Mouse (Mus musculus): Measurements from ENCODE around the gene Fam216a.

- TF ChIP-seq CTCF (IDR thresholded peaks at IDR 0.05; ENCODE audit: control insufficient read depth, insufficient read depth, insufficient read length) (no peak), CEBPB (IDR thresholded peaks at IDR 0.05; ENCODE audit: low read depth) (no peak), FOSL1 (IDR thresholded peaks at IDR 0.05; ENCODE audit: insufficient read depth, low read length, poor library complexity, severe bottlenecking) (no peak), MAX (IDR thresholded peaks at IDR 0.05) (no peak), MYOG (IDR thresholded peaks at IDR 0.05; ENCODE audit: control insufficient read depth, extremely low read depth, insufficient read length) (no peak), USF1 (IDR thresholded peaks at IDR 0.05; ENCODE audit: low read depth) (no peak), MYOD1 (IDR thresholded peaks at IDR 0.05; ENCODE audit: control insufficient read depth, insufficient read length, low read depth) (no peak)
These were observed 20.3 kb upstream of the Fam216a start for GRCm38 (mm10) chr5:122392227-122393004.
